Mouse (Mus musculus) adrenal gland, adult (tissue): Measurements from ENCODE around the gene Elk3.
A peak's percentile ranks its signal among the peaks of the same experiment; 100 is the strongest.

Experiments
- DNase-seq, 2 experiments: peaks; one replicate each; pipeline ENCODE4 v3.0.0; 2022 to 2023; ENCODE audit warnings: low spot score in 1 of 2; ENCODE audit not compliant: inconsistent age in 2 of 2

Gene Elk3

GRCm38 (mm10) chr10:93270889-93271460 lies 40.0 kb downstream of the Elk3 start:
- DNase-seq = no peak

GRCm38 (mm10) chr10:93269744-93270143 lies 41.2 kb downstream of the Elk3 start:
- no peak for DNase-seq

GRCm38 (mm10) chr10:93268339-93268738 lies 42.6 kb downstream of the Elk3 start:
- no peak for DNase-seq

- DNase-seq = no peak
These were observed 43.4 kb downstream of the Elk3 start for GRCm38 (mm10) chr10:93267509-93267908.

- no peak for DNase-seq
These were observed 44.4 kb downstream of the Elk3 start for GRCm38 (mm10) chr10:93266521-93266920.

DNA sequence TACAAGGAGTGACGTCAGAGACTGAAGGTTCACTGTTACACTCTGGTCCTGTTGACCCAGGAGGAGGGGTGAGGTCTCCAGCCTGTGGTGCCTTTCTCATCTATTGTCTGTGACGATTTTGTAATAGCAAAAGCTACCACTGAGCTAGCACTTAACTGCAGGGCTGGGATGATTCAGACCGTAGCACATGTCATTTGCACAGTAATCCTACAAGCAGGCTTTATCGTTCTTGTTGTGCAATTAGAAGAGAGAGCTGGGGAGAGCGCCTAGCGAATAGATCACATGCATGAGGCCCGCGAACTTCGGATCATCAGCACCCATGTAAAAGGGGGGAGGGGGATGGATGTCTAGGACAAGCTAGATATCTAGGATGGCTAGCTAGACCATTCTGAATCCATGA lies 45.1 kb downstream of the Elk3 start:
- no peak for DNase-seq

DNA sequence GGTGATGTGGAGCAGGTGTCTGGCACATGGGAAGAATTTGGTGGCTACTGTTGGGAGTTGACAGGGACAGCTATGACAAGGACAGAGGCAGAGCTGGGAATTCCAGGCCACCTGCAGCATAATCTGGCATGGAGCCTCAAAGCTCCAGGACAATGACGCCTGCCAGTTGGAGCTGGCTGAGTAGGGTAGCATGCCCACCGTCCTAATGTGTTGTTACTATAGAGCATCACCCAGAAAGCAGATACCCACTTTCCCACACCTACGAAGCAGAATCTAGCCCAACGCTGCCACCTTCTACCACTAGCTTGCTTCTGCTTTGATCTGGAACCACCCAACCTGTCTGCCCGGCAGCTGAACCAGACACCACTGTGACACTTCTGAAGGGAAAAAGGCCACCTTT lies 46.9 kb downstream of the Elk3 start:
- no peak for DNase-seq

DNA sequence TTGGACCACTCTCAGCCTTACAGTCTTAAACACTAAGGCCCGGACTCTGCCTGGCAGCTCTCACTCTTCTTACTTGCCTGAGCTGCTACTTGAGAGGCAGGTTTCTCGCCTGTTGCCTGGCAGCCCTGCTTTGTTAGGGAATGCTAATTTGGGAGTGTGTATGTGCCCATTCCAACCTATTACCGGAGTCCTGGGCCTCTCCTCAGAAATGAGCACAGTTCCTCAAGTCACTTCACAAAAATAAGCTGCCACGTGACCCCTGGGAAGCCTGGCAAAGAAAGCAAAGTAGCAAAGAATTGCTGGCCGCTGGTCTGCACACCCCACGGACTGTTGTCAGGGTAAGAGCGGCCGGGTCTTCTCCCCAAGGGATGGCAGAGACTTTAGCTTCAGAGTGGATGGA lies 47.5 kb downstream of the Elk3 start:
- DNase-seq = no peak

DNA sequence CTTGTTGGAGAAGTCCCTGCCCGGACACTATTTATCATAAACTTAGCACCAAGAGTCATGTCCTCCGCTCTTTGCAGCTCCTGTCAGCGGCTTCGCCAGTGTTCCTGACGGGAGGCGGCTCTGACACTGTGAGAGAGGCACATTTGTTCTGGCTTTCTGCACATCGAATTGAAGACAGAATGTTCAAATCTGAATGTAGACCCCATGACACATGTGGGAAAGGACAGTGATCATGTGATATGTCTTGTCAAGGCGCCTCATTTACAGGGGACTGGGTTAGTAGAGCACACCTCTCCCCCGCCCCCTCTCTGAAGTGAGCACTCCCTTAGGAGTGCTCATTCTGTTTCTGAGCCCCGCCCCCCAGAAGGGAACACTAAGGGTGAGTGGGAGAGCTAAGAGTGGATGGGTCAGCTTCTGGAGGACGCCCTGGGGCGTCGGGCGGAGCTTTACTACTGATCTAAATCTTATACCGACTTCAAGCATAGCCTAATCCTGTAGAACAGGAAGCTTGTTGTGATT lies 48.9 kb downstream of the Elk3 start:
- DNase-seq = no peak

DNA sequence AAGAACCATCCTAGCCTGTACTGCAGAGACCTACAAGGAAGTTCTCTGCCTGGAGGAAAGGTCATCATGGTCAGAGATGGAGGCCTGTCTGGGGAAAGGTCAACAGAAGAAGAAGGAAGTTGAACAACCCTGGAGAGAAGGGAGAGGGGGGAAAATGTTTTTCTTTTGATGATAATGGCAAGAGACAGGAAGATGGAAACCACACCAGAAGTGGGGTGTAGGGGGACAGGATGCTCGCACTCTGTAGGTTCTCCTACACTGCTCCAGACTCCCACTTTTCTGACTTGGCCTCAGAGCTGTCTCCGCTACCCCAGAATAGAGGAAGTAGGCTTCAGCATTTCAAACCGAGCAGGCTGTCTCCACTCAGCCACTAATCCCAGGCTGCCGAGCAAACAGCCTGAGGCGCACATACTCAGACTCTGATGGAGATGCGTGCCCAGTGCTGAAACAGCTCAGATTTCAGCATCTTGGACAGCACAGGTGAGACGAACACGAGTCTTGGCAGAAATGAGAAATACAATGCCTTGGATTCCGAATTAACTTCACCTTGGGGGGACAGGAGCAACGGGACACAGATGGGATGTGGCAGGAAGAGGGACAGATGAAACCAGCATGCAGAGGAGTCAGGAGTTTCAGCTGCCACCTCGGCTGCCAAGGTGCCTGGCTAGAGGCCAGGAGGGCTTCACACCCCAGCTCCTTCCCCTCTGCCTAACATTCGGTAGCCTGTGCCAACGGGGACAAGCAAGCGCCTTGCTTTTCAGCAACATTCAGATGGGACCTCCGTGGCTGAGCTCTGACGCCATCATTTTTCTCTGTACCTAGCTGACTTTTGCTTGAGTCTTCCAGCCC lies 49.6 kb downstream of the Elk3 start:
- no peak for DNase-seq

GRCm38 (mm10) chr10:93259826-93260225 lies 51.1 kb downstream of the Elk3 start:
- no peak for DNase-seq

- peak in 1 of 2 experiments; percentile 47 for DNase-seq
These were observed 55.6 kb downstream of the Elk3 start for GRCm38 (mm10) chr10:93255294-93255693.

- DNase-seq = no peak
These were observed 57.8 kb downstream of the Elk3 start for GRCm38 (mm10) chr10:93253156-93253555.

- DNase-seq = no peak
These were observed 58.3 kb downstream of the Elk3 start for GRCm38 (mm10) chr10:93252661-93253060.

DNA sequence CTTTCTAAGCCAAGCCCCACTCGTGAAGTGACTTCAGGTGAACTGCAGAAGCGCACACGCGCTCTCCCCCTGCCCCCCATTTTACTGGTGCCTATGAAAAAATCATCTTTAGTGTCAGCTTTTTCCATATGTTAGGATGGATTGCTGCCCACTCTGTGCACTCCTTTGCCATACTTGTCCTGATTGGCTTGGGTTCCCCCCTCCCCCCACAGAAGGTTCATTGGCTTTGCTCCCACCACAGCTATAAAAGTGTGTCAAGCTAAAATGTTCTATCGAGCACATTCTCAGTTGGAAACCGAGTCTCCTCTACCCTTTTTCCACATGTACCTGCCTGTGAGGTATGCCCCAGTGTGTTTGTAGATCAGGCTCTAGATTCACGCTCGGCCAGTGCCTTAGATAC lies 59.5 kb downstream of the Elk3 start:
- DNase-seq = no peak

GRCm38 (mm10) chr10:93250436-93251317 lies 60.3 kb downstream of the Elk3 start:
- DNase-seq = no peak

- no peak for DNase-seq
These were observed 61.0 kb downstream of the Elk3 start for GRCm38 (mm10) chr10:93249901-93250300.

- DNase-seq = no peak
These were observed 62.5 kb downstream of the Elk3 start for GRCm38 (mm10) chr10:93248416-93248815.

DNA sequence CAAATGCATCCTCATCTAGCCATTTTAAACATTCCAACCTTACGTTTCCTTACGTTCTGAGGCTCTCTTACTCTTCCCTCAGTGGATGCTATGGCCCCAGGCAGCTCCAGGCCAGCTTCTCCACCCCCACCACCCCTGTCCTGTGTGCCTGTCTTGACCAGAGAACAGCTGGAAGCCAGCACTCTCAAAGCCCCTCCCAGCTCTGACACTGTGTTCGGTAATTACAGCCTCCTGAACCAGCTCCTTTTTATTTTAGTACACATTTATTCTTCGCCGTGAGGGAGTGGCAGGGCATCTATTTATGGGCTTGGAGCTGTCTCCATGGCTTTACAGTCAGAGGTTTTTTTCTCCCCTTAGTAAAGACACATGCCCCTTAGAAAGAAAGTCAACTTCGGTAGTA lies 63.0 kb downstream of the Elk3 start:
- no peak for DNase-seq

GRCm38 (mm10) chr10:93247422-93247821 lies 63.5 kb downstream of the Elk3 start:
- DNase-seq = no peak

DNA sequence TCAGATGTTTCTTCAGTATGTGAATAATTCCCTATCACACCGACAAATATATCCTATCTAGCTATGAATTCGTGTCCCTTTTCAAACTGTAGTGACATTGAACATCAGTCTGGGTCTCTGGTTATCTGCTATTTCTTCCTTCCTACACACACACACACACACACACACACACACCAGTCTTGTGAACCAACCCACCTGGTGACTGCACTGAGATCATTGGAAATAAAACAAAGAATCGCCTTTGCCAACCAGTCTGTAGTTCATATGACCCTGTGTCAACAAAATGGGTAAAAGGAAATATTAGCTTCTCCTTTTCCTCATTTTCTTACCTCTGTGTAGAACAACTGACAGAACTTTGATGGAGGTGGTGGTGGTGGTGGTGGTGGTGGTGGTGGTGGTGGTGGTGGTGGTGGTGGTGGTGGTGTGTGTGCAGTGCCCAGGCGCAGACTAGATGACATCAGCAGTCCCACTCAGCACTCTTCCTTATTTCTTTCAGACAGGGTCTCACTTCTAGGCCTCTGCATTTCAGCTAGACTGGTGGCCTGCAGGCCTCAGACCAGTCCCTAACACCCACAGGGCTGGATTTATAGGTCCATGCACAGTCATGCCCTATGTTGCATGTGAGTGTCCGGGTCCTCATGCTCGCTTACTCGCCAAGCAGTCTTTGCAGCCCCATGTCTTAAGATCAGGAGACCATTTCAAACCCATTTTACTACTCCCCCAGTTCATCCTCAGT lies 64.6 kb downstream of the Elk3 start:
- no peak for DNase-seq
